In the genomic region with DNA sequence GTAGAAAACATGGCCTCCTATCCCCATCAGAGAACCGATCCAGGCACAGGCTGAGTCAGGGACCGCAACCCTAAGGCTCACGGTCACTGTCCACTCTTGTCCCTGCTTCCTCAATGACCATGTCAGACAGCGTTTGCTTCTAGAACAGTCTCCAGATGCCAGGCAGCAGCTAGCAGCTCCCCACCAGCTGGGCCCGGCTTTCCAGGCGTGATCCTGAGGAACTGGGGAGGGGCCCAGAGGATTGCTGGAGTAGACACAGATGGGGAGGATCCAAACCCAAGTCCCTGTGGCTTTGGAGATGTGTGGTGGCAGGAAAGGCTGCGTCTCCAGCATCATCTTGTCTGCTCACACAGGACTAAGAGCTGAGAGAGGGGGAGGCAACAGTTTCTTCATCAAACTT, we compare ENCODE assay signal across 16 mouse cellular contexts. TPM values are rescaled to one million over a fixed set of nuclear protein-coding genes. Genes with fewer than 3 reads are reported as not detected.
DNase-seq lines count a peak whose midpoint lies in the region; ATAC-seq and TF ChIP-seq lines count a peak whose summit lies in the region.
"Had no signal": no experiment of that assay in that cellular context is flagged by ENCODE, and none has a peak within 500 bp of the region (broad histone marks: within the 10 kb centered on the region; RNA-seq: fewer than 3 reads in every experiment).

No protein-coding gene starts in this region.

- H3K4me1 ChIP-seq in intestine, embryonic 14.5 days (replicated peaks; ENCODE audit: control insufficient read depth, insufficient read depth, low read length) = peaks cover 28% of the 10 kb centered on the region
- no peaks in the 10 kb centered on the region for H3K4me1 ChIP-seq in intestine, postnatal 0 days (replicated peaks; ENCODE audit: control insufficient read depth, insufficient read depth, low read length)
- no peaks in the 10 kb centered on the region for H3K4me1 ChIP-seq in lung, postnatal 0 days (ENCODE audit: insufficient read depth, low read depth, low read length)

- ATAC-seq in intestine, embryonic 14.5 days (replicated peaks; ENCODE audit: low FRiP score, low TSS enrichment, low read depth) = no peak
- ATAC-seq in intestine, postnatal 0 days = no peak
- ATAC-seq in lung, postnatal 0 days = peak; percentile 69
- ATAC-seq: forebrain, postnatal 0 days; hindbrain, embryonic 16.5 days; midbrain, embryonic 16.5 days had no signal

- WGBS in intestine, embryonic 14.5 days = 57% methylated on average over 7 of the region's 7 CpGs
- WGBS in intestine, postnatal 0 days = 63% methylated on average over 7 of the region's 7 CpGs
- 46% methylated on average over 7 of the region's 7 CpGs for WGBS in lung, postnatal 0 days

- intact Hi-C loops in heart, postnatal 14 days (cut with DNase I) = no loop called here

- peak; percentile 50; the same call in 1 of the 2 replicates for TF ChIP-seq EP300 in lung, postnatal 0 days (IDR thresholded peaks at IDR 0.05)

- H3K9me3 ChIP-seq in intestine, embryonic 14.5 days (ENCODE audit: control insufficient read depth, low read length) = no peaks in the 10 kb centered on the region
- no peaks in the 10 kb centered on the region for H3K9me3 ChIP-seq in intestine, postnatal 0 days (ENCODE audit: control insufficient read depth)
- no peaks in the 10 kb centered on the region for H3K9me3 ChIP-seq in lung, postnatal 0 days (ENCODE audit: low read length)

- no peak for DNase-seq in intestine, embryonic 14.5 days (ENCODE audit: low spot score)
- peak; percentile 53 for DNase-seq in heart, adult 8-10 months (ENCODE audit: low spot score)
- peak; percentile 63 to 69 for DNase-seq in heart, postnatal 14 days
- DNase-seq in lung, postnatal 0 days (ENCODE audit: low spot score) = peak; percentile 91
- no peak for DNase-seq in cerebellum, adult 11-12 months
- DNase-seq in retina, embryonic 14.5 days (ENCODE audit: low spot score) = no peak
- no peak for DNase-seq in embryo, embryonic 10.5 days (ENCODE audit: low spot score)
- DNase-seq: adrenal gland, postnatal 25 days; B cell, adult 2 months; forebrain, postnatal 0 days; gastrocnemius, postnatal 36 days; thymus, postnatal 36 days had no signal

- 0 out of 2 replicates have a peak overlapping the region, but pooled peaks have one; percentile 43 for H3K4me2 ChIP-seq in intestine, embryonic 14.5 days (ENCODE audit: low read length)
- H3K4me2 ChIP-seq in intestine, postnatal 0 days (replicated peaks; ENCODE audit: low read depth) = no peak overlapping the region
- H3K4me2 ChIP-seq in lung, postnatal 0 days (replicated peaks; ENCODE audit: low read depth, low read length) = peak overlapping the region; percentile 44

- no peaks in the 10 kb centered on the region for H3K27me3 ChIP-seq in intestine, embryonic 14.5 days (replicated peaks; ENCODE audit: control insufficient read depth, insufficient read depth, low read length)
- no peaks in the 10 kb centered on the region for H3K27me3 ChIP-seq in intestine, postnatal 0 days (replicated peaks; ENCODE audit: control insufficient read depth, insufficient read depth, low read length)
- no peaks in the 10 kb centered on the region for H3K27me3 ChIP-seq in lung, postnatal 0 days (replicated peaks; ENCODE audit: insufficient read depth, low read length)

- peak overlapping the region; percentile 84 for H3K27ac ChIP-seq in intestine, embryonic 14.5 days (ENCODE audit: low read depth)
- H3K27ac ChIP-seq in intestine, postnatal 0 days (ENCODE audit: low read depth, low read length) = no peak overlapping the region
- peak overlapping the region; percentile 87 for H3K27ac ChIP-seq in lung, postnatal 0 days (ENCODE audit: low read length)
- H3K27ac ChIP-seq: macrophage had no signal

- H3K9ac ChIP-seq in intestine, embryonic 14.5 days (ENCODE audit: low read length) = no peak overlapping the region
- H3K9ac ChIP-seq in intestine, postnatal 0 days (ENCODE audit: low read depth, low read length) = no peak overlapping the region
- no peak overlapping the region for H3K9ac ChIP-seq in lung, postnatal 0 days (replicated peaks; ENCODE audit: low read depth)
- H3K9ac ChIP-seq: forebrain, postnatal 0 days had no signal

- H3K4me3 ChIP-seq in intestine, embryonic 14.5 days (ENCODE audit: low read depth, low read length) = no peak overlapping the region
- no peak overlapping the region for H3K4me3 ChIP-seq in intestine, postnatal 0 days (ENCODE audit: low read depth, low read length)
- H3K4me3 ChIP-seq in lung, postnatal 0 days (ENCODE audit: low read depth, low read length) = peak overlapping the region; percentile 33; the same call in 1 of the 2 replicates

- TF ChIP-seq CTCF in intestine, postnatal 0 days (IDR thresholded peaks at IDR 0.05; ENCODE audit: low read depth) = no peak
- no peak for TF ChIP-seq CTCF in lung, postnatal 0 days (IDR thresholded peaks at IDR 0.05)

- H3K36me3 ChIP-seq in intestine, embryonic 14.5 days (ENCODE audit: control insufficient read depth, insufficient read depth, low read length) = peaks cover 18% of the 10 kb centered on the region
- H3K36me3 ChIP-seq in intestine, postnatal 0 days (ENCODE audit: control insufficient read depth, insufficient read depth) = peaks cover 14% of the 10 kb centered on the region
- peaks cover 9% of the 10 kb centered on the region for H3K36me3 ChIP-seq in lung, postnatal 0 days (ENCODE audit: insufficient read depth, low read length)

RNA-seq across cellular contexts. Expression of a gene that starts 2.1 kb away (rescaled TPM):
- 5.9 and 6.6 TPM in 2 replicates for polyA plus RNA-seq in intestine, embryonic 14.5 days (2014; fragmentation: Nextera tagmentation; extraction: Ambion mirVana)
- polyA plus RNA-seq in intestine, postnatal 0 days (2015; fragmentation: Nextera tagmentation; extraction: Ambion mirVana) = 0.48 and 0.77 TPM in 2 replicates
- total RNA-seq in heart, adult 8-10 months (2022) = 1 to 10 TPM in 3 of 4 experiments, under 1 TPM in 1; 0.54 to 2.1 (median 1.1) TPM
- total RNA-seq in heart, postnatal 14 days (2021) = 1 to 10 TPM; 1.7 to 1.8 TPM
- polyA plus RNA-seq in lung, postnatal 0 days (2015; fragmentation: Nextera tagmentation; extraction: Ambion mirVana) = 74.9 and 82.4 TPM in 2 replicates
- polyA plus RNA-seq: macrophage had no signal

RNA-seq across cellular contexts. Expression of a gene that starts 11.0 kb away (rescaled TPM):
- polyA plus RNA-seq in intestine, embryonic 14.5 days (2014; fragmentation: Nextera tagmentation; extraction: Ambion mirVana) = 65.4 and 67.1 TPM in 2 replicates
- polyA plus RNA-seq in intestine, postnatal 0 days (2015; fragmentation: Nextera tagmentation; extraction: Ambion mirVana) = 46.5 and 50.9 TPM in 2 replicates
- total RNA-seq in heart, adult 8-10 months (2022) = 10 to 100 TPM; 21.1 to 25.4 (median 21.4) TPM
- total RNA-seq in heart, postnatal 14 days (2021) = 10 to 100 TPM; 24.7 to 25.5 TPM
- polyA plus RNA-seq in lung, postnatal 0 days (2015; fragmentation: Nextera tagmentation; extraction: Ambion mirVana) = 73.1 and 74.2 TPM in 2 replicates

RNA-seq across cellular contexts. Expression of a gene that starts 41.0 kb away (rescaled TPM):
- polyA plus RNA-seq in intestine, embryonic 14.5 days (2014; fragmentation: Nextera tagmentation; extraction: Ambion mirVana) = 6.4 and 6.9 TPM in 2 replicates
- polyA plus RNA-seq in intestine, postnatal 0 days (2015; fragmentation: Nextera tagmentation; extraction: Ambion mirVana) = 5.9 and 10.0 TPM in 2 replicates
- total RNA-seq in heart, adult 8-10 months (2022) = 10 to 100 TPM in 3 of 4 experiments, 1 to 10 TPM in 1; 7.0 to 23.9 (median 12.6) TPM
- 10 to 100 TPM; 14.0 to 63.1 TPM for total RNA-seq in heart, postnatal 14 days (2021)
- 7.8 and 11.8 TPM in 2 replicates for polyA plus RNA-seq in lung, postnatal 0 days (2015; fragmentation: Nextera tagmentation; extraction: Ambion mirVana)

Comparison
In these comparisons a context has a peak if more than half of its experiments do, and no peak if none do; other contexts are left out.
1. DNase-seq: peak in heart, adult 8-10 months (single experiment), heart, postnatal 14 days (2 of 2) and lung, postnatal 0 days (single experiment); none in intestine, embryonic 14.5 days (single experiment), cerebellum, adult 11-12 months (single experiment), retina, embryonic 14.5 days (single experiment) and embryo, embryonic 10.5 days (single experiment).
2. RNA of a gene that starts 2.1 kb away (polyA plus RNA-seq): 74.9 to 82.4 TPM in lung, postnatal 0 days; 5.9 to 6.6 TPM in intestine, embryonic 14.5 days and 0.48 to 0.77 TPM in intestine, postnatal 0 days; every median in the first group is over 10 times any median in the second.